Mouse (Mus musculus) MEL (cell line): ENCODE results near the gene Tgfbr3. TPM values are rescaled to one million over a fixed set of nuclear protein-coding genes. Genes with fewer than 3 reads are reported as not detected.

Experiments used
- DNase-seq: peaks from one replicate; pipeline ENCODE4 v3.0.0; 2011; ENCODE audit warnings: low read depth, low spot score
- H3K27ac ChIP-seq: 2 replicates; pipeline ENCODE4 v1.5.1; 2012; ENCODE audit warnings: low read depth, mild to moderate bottlenecking, control low read depth, low read length, moderate library complexity; ENCODE audit not compliant: control insufficient read depth
- H3K27me3 ChIP-seq, 2 experiments: fragments of 150-350 bp in 1 of 2; sonication (generic) in 1 of 2; 2 replicates each; pipeline ENCODE4 v1.6.1; 2012; ENCODE audit warnings: low read length in 2 of 2, mild to moderate bottlenecking in 2 of 2, improper control_type of control experiment in 1 of 2, moderate library complexity in 1 of 2; ENCODE audit not compliant: insufficient read depth in 2 of 2, control insufficient read depth in 1 of 2
- H3K36me3 ChIP-seq, 2 experiments: 2 replicates each; pipeline ENCODE4 v1.6.1; 2012 to 2014; ENCODE audit warnings: low read length in 2 of 2, improper control_type of control experiment in 1 of 2, inconsistent platforms in 1 of 2, mild to moderate bottlenecking in 1 of 2; ENCODE audit not compliant: insufficient read depth in 2 of 2, control insufficient read depth in 1 of 2
- H3K4me1 ChIP-seq, 2 experiments: fragments of 150-350 bp in 1 of 2; sonication (generic) in 1 of 2; 2 replicates each; pipeline ENCODE4 v1.6.1; 2012; ENCODE audit warnings: low read length in 2 of 2, improper control_type of control experiment in 1 of 2, mild to moderate bottlenecking in 1 of 2; ENCODE audit not compliant: insufficient read depth in 2 of 2, control insufficient read depth in 1 of 2
- H3K4me3 ChIP-seq, 2 experiments: fragments of 150-350 bp in 1 of 2; sonication (generic) in 1 of 2; 2 replicates each; pipeline ENCODE4 v1.5.1; 2012; ENCODE audit warnings: low read depth in 2 of 2, low read length in 2 of 2, mild to moderate bottlenecking in 2 of 2, moderate library complexity in 2 of 2, control low read depth in 1 of 2, improper control_type of control experiment in 1 of 2; ENCODE audit not compliant: control insufficient read depth in 1 of 2, insufficient read depth in 1 of 2
- H3K79me2 ChIP-seq: 2 replicates; pipeline ENCODE4 v1.6.1; 2012; ENCODE audit warnings: mild to moderate bottlenecking, low read length, moderate library complexity; ENCODE audit not compliant: control insufficient read depth, poor library complexity, insufficient read depth
- H3K9ac ChIP-seq: 2 replicates; pipeline ENCODE4 v1.6.1; 2012; ENCODE audit warnings: low read depth, mild to moderate bottlenecking, control low read depth, low read length, moderate library complexity; ENCODE audit not compliant: control insufficient read depth, poor library complexity, severe bottlenecking
- H3K9me3 ChIP-seq: fragments of 150-350 bp; sonication (generic); replicated peaks from 2 replicates; pipeline ENCODE4 v1.6.1; 2012; ENCODE audit warnings: mild to moderate bottlenecking, low read length, improper control_type of control experiment, moderate library complexity; ENCODE audit not compliant: insufficient read depth
- CHD1 ChIP-seq: IDR thresholded peaks from 2 replicates; pipeline ENCODE4 v1.6.1; 2012; ENCODE audit warnings: low read depth, mild to moderate bottlenecking, inconsistent platforms, low read length, improper control_type of control experiment
- CHD2 ChIP-seq: IDR thresholded peaks from 2 replicates; pipeline ENCODE4 v1.6.1; 2011; ENCODE audit warnings: low read length, improper control_type of control experiment
- CTCF ChIP-seq, 3 experiments: IDR thresholded peaks in 2 of 3; conservative IDR thresholded peaks in 1 of 3; 2 replicates each; pipeline ENCODE4 v1.5.1; 2011 to 2012; ENCODE audit warnings: low read length in 3 of 3, low read depth in 2 of 3, mild to moderate bottlenecking in 2 of 3, improper control_type of control experiment in 1 of 3, inconsistent platforms in 1 of 3, mixed read lengths in 1 of 3, moderate library complexity in 1 of 3; ENCODE audit not compliant: control insufficient read depth in 1 of 3, insufficient read depth in 1 of 3, poor library complexity in 1 of 3, severe bottlenecking in 1 of 3
- E2F4 ChIP-seq: IDR thresholded peaks from 2 replicates; pipeline ENCODE4 v1.6.1; 2011; ENCODE audit warnings: low read depth, low read length, improper control_type of control experiment, borderline replicate concordance
- ELF1 ChIP-seq: IDR thresholded peaks from 2 replicates; pipeline ENCODE4 v1.6.1; 2014; ENCODE audit warnings: low read depth, mild to moderate bottlenecking, inconsistent platforms, low read length, improper control_type of control experiment, moderate library complexity
- EP300 ChIP-seq, 2 experiments: IDR thresholded peaks; 2 replicates each; pipeline ENCODE4 v1.6.1; 2011; ENCODE audit warnings: improper control_type of control experiment in 2 of 2, low read length in 2 of 2, low read depth in 1 of 2, mild to moderate bottlenecking in 1 of 2
- ETS1 ChIP-seq: IDR thresholded peaks from 2 replicates; pipeline ENCODE4 v1.6.1; 2012; ENCODE audit warnings: low read depth, mild to moderate bottlenecking, inconsistent platforms, low read length, improper control_type of control experiment, moderate library complexity
- GATA1 ChIP-seq: IDR thresholded peaks from 2 replicates; pipeline ENCODE4 v1.6.1; 2011; ENCODE audit warnings: low read depth, low read length, improper control_type of control experiment
- HCFC1 ChIP-seq: IDR thresholded peaks from 2 replicates; pipeline ENCODE4 v1.6.1; 2012; ENCODE audit warnings: low read depth, mild to moderate bottlenecking, inconsistent platforms, low read length, improper control_type of control experiment, moderate library complexity
- JUND ChIP-seq: IDR thresholded peaks from 2 replicates; pipeline ENCODE4 v1.6.1; 2011; ENCODE audit warnings: low read depth, mild to moderate bottlenecking, improper control_type of control experiment, low read length
- KAT2A ChIP-seq: conservative IDR thresholded peaks from 2 replicates; pipeline ENCODE4 v1.6.1; 2012; ENCODE audit warnings: low read depth, low read length, improper control_type of control experiment, inconsistent platforms
- MAFK ChIP-seq: IDR thresholded peaks from 2 replicates; pipeline ENCODE4 v1.6.1; 2011; ENCODE audit warnings: low read depth, mild to moderate bottlenecking, low read length, improper control_type of control experiment, borderline replicate concordance
- MAX ChIP-seq: IDR thresholded peaks from 2 replicates; pipeline ENCODE4 v1.6.1; 2011; ENCODE audit warnings: low read length, improper control_type of control experiment
- POLR2A ChIP-seq, 2 experiments: IDR thresholded peaks; 2 replicates each; pipeline ENCODE4 v1.6.1; 2011 to 2012; ENCODE audit warnings: low read length in 2 of 2, mild to moderate bottlenecking in 2 of 2, control low read depth in 1 of 2, improper control_type of control experiment in 1 of 2, low read depth in 1 of 2, moderate library complexity in 1 of 2; ENCODE audit not compliant: control insufficient read depth in 1 of 2, insufficient read depth in 1 of 2, poor library complexity in 1 of 2
- POLR2AphosphoS5 ChIP-seq: IDR thresholded peaks from 2 replicates; pipeline ENCODE4 v1.6.1; 2012; ENCODE audit warnings: low read depth, borderline replicate concordance, mild to moderate bottlenecking, inconsistent platforms, low read length, moderate library complexity, mixed read lengths
- TCF12 ChIP-seq: IDR thresholded peaks from 2 replicates; pipeline ENCODE4 v1.6.1; 2014; ENCODE audit warnings: low read depth, mild to moderate bottlenecking, inconsistent platforms, low read length, improper control_type of control experiment, moderate library complexity
- USF1 ChIP-seq: IDR thresholded peaks from 2 replicates; pipeline ENCODE4 v1.6.1; 2014; ENCODE audit warnings: low read depth, mild to moderate bottlenecking, inconsistent platforms, low read length, improper control_type of control experiment, moderate library complexity
- ZMIZ1 ChIP-seq: IDR thresholded peaks from 2 replicates; pipeline ENCODE4 v1.6.1; 2012; ENCODE audit warnings: low read depth, mild to moderate bottlenecking, inconsistent platforms, low read length, improper control_type of control experiment, moderate library complexity
- polyA plus RNA-seq, 2 experiments: library from polyadenylated mRNA; stranded (reverse) in 1 of 2; unstranded in 1 of 2; fragments of >175 nt in 1 of 2; fragments of >200 nt in 1 of 2; gene quantifications; 2 replicates each; pipeline versions ENCODE4 v1.2.1 to v1.2.4; 2012; ENCODE audit warnings: low replicate concordance in 2 of 2, low read depth in 1 of 2; ENCODE audit not compliant: insufficient read length in 2 of 2, insufficient read depth in 1 of 2, missing spikeins in 1 of 2
- total RNA-seq: library from RNA; depleted of rRNA; stranded (reverse); fragments of 300-350 nt; gene quantifications from 2 replicates; pipeline ENCODE4 v1.2.3, GENCODE M21; 2012

The Tgfbr3 gene
- total and polyA plus RNA-seq, 3 experiments: 3.0 to 5.9 TPM; not detected in 1

DNA sequence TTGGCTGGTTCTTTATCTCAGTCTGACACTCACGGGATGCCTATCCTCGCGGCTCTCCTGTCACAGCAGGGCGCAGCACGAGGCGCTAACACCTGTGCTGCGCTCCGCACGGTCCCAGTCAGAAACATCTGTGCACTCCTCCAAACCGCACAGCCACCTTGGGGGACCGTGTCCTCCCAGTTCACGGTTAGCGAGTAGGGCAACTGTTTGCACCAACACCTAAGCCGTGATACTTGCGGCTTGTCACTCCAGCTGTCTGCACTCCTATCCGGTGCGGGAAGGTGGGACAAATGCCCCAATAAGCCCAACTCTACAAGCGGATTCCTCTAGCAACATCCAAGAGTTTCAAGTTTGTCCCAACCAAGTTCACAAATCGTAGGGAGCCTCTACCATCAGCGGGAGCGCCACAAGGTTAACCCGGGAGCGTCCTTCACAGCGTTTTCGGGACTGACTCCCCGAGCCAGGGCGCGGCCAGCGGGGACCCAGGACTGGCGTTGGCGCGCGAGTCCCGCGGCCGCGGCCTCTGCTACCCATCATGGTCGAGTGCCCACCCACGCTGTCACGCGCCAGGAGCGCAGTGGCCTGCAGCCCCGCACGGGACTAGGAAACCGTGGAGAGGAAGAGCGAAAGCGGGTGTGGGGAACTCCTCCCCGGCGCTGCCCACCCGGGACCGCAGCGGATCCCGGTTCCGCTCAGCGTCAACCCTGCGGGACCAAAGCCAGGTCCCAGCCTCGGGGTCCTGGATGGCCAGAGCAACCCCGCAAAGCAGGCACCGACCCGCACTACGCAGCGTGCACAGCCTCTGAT is 799 bp downstream of the Tgfbr3 start:
- no peak for DNase-seq
- no peak for TF ChIP-seq EP300 (IDR thresholded peaks at IDR 0.05; ENCODE audit: low read depth in 1 of 2, low read length in 2 of 2)
- TF ChIP-seq MAX: no peak
- no peak for TF ChIP-seq POLR2AphosphoS5
- no peak for TF ChIP-seq POLR2A (IDR thresholded peaks at IDR 0.05; ENCODE audit: control insufficient read depth in 1 of 2, insufficient read depth in 1 of 2, low read depth in 1 of 2, low read length in 2 of 2, poor library complexity in 1 of 2)
- no peak for TF ChIP-seq GATA1
- no peak for TF ChIP-seq HCFC1
- no peak for TF ChIP-seq E2F4
- TF ChIP-seq CHD1: no peak
- no peak for TF ChIP-seq TCF12
- no peak for TF ChIP-seq ZMIZ1
- TF ChIP-seq CHD2: no peak
- no peak for TF ChIP-seq JUND
- TF ChIP-seq USF1: no peak
- no peak for TF ChIP-seq ETS1
- TF ChIP-seq, all 39 proteins: peak for 0
- H3K36me3 ChIP-seq: no peaks in the 10 kb centered on the region
- H3K27ac ChIP-seq: no peak overlapping the region
- H3K4me3 ChIP-seq: no peak overlapping the region
- no peaks in the 10 kb centered on the region for H3K79me2 ChIP-seq
- no peaks in the 10 kb centered on the region for H3K4me1 ChIP-seq
- H3K27me3 ChIP-seq: no peaks in the 10 kb centered on the region; a peak in 1 of 4 replicates
- no peak overlapping the region for H3K9ac ChIP-seq
- H3K9me3 ChIP-seq: no peaks in the 10 kb centered on the region

GRCm38 (mm10) chr5:107287908-107288267 is 1.5 kb downstream of the Tgfbr3 start:
- DNase-seq: no peak
- Histone ChIP-seq H3K9me3 (no peaks in the 10 kb centered on the region), H3K79me2 (no peaks in the 10 kb centered on the region), H3K4me1 (no peaks in the 10 kb centered on the region), H3K27ac (no peak overlapping the region), H3K36me3 (no peaks in the 10 kb centered on the region), H3K9ac (no peak overlapping the region), H3K27me3 (no peaks in the 10 kb centered on the region; a peak in 1 of 4 replicates), H3K4me3 (no peak overlapping the region)
- TF ChIP-seq CTCF (IDR thresholded peaks at IDR 0.05 in 2 of 3, conservative IDR thresholded peaks at IDR 0.05 in 1 of 3; ENCODE audit: control insufficient read depth in 1 of 3, insufficient read depth in 1 of 3, low read depth in 2 of 3, low read length in 3 of 3, poor library complexity in 1 of 3, severe bottlenecking in 1 of 3) (no peak), GATA1 (no peak), KAT2A (no peak), ELF1 (no peak), TCF12 (no peak), MAFK (no peak)
